Mouse (Mus musculus): Measurements from ENCODE around the gene 4933427D14Rik. TPM values are rescaled to one million over a fixed set of nuclear protein-coding genes. Genes with fewer than 3 reads are reported as not detected.
A peak's percentile ranks its signal among the peaks of the same experiment; 100 is the strongest.

The 4933427D14Rik gene
- polyA plus RNA-seq (2015; fragmentation: Nextera tagmentation; extraction: Ambion mirVana): 2.2 and 2.9 TPM in 2 replicates

DNA sequence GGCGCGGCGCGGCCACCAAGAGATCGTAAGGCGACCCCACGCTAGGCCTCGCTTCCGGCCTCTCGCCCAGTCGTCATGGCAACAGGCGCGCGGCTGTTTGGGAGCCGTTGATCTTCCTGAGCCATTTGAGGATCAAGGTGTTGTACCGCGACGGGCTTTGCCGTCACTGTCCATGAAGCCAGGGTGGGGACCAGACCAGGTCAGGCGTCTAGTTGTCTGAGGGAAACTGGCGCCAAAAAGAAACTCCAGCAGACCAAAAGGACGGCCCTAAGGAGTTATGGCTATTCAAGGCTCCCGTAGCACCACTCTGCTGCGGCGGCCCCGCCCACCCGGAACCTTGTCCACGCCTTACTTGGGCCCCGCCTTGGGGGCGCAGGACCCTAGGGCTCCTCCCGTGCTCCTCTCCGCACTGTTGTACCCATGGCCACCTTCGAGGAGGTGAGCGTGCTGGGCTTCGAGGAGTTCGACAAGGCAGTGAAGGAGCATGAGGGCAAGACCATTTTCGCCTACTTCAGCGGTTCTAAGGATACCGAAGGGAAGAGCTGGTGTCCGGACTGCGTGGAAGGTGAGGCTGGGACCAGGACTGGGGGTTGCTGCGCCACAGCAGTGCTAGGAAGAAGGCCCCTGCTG lies at the start of gene 4933427D14Rik, which contains the start of gene Txndc17:
Gene 4933427D14Rik, minus strand, starts transcription at position 256 of the 630 bp plus-strand sequence.
Gene Txndc17, plus strand, starts transcription at position 344 of the 630 bp plus-strand sequence.
- H3K36me3 ChIP-seq (replicated peaks): peaks cover 30% of the 10 kb centered on the region
- H3K4me3 ChIP-seq (replicated peaks): peak within 1 kb of the TSS; percentile 80
- no peaks in the 10 kb centered on the region for H3K9me3 ChIP-seq (replicated peaks)
- peak within 1 kb of the TSS; percentile 94 for H3K4me2 ChIP-seq
- peaks cover 27% of the 10 kb centered on the region for H3K4me1 ChIP-seq (replicated peaks)
- under 1% methylated on average over 42 of the region's 42 CpGs for WGBS (ENCODE audit: insufficient replicate concordance)
- ATAC-seq (ENCODE audit: insufficient read depth): peak; percentile 91
- H3K27me3 ChIP-seq: no peaks in the 10 kb centered on the region
- peak within 1 kb of the TSS; percentile 58 for H3K27ac ChIP-seq (replicated peaks)
- peak within 1 kb of the TSS; percentile 78 for H3K9ac ChIP-seq

DNA sequence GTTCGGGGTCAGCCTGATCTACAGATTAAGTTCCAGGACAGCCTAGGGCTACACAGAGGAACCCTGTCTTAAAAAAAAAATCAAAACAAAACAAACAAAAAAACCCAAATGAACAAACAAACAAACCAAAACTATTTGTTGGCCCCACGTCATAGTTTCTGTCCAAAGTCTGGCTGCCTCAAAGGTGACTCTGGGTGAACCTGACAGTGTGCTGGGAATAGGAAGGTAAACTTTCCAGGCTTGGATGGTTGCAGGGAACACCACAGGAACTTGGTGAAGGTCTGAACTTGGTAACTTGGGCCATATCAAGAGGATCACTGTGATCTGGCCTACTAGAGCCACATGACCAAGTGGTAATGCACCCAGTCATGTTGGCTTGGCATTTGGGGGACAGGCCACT lies 49.2 kb upstream of the 4933427D14Rik start:
- Histone ChIP-seq H3K4me1 (replicated peaks) (no peaks in the 10 kb centered on the region), H3K36me3 (replicated peaks) (no peaks in the 10 kb centered on the region), H3K4me3 (replicated peaks) (no peak overlapping the region), H3K9ac (no peak overlapping the region), H3K27ac (replicated peaks) (no peak overlapping the region), H3K4me2 (no peak overlapping the region), H3K9me3 (replicated peaks) (no peaks in the 10 kb centered on the region), H3K27me3 (no peaks in the 10 kb centered on the region)
- WGBS (ENCODE audit: insufficient replicate concordance): 50% methylated on average over 2 of the region's 2 CpGs
- ATAC-seq (ENCODE audit: insufficient read depth): no peak

DNA sequence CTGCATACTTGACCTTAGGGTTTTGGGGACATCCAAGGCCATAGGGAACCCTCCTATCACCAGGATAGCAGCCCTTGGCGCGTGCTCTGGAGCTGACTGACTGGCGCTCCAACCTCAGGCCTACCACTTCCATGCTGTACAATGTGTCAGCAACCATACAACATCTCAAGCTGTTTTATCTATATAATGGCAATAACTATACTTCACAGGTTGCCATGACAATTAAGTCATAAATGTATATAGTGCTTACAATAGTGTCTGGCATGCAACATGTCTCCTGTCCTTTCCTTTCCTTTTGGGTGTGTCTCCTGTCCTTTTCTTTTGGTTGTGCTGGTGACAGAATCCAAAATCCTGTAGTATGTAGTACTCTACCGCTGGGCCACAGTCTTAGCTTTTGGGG lies 48.4 kb upstream of the 4933427D14Rik start:
- H3K27me3 ChIP-seq: 0 out of 2 replicates have a peak, but pooled peaks cover under 1% of the 10 kb centered on the region
- H3K9ac ChIP-seq: no peak overlapping the region
- ATAC-seq (ENCODE audit: insufficient read depth): no peak
- WGBS (ENCODE audit: insufficient replicate concordance): 85% methylated on average over 4 of the region's 4 CpGs
- no peak overlapping the region for H3K27ac ChIP-seq (replicated peaks)
- H3K36me3 ChIP-seq (replicated peaks): no peaks in the 10 kb centered on the region
- H3K9me3 ChIP-seq (replicated peaks): no peaks in the 10 kb centered on the region
- no peaks in the 10 kb centered on the region for H3K4me1 ChIP-seq (replicated peaks)
- H3K4me3 ChIP-seq (replicated peaks): no peak overlapping the region
- no peak overlapping the region for H3K4me2 ChIP-seq

- 59% methylated on average over 8 of the region's 8 CpGs for WGBS (ENCODE audit: insufficient replicate concordance)
These were observed 38.0 kb upstream of the 4933427D14Rik start for GRCm38 (mm10) chr11:72245196-72245753.

DNA sequence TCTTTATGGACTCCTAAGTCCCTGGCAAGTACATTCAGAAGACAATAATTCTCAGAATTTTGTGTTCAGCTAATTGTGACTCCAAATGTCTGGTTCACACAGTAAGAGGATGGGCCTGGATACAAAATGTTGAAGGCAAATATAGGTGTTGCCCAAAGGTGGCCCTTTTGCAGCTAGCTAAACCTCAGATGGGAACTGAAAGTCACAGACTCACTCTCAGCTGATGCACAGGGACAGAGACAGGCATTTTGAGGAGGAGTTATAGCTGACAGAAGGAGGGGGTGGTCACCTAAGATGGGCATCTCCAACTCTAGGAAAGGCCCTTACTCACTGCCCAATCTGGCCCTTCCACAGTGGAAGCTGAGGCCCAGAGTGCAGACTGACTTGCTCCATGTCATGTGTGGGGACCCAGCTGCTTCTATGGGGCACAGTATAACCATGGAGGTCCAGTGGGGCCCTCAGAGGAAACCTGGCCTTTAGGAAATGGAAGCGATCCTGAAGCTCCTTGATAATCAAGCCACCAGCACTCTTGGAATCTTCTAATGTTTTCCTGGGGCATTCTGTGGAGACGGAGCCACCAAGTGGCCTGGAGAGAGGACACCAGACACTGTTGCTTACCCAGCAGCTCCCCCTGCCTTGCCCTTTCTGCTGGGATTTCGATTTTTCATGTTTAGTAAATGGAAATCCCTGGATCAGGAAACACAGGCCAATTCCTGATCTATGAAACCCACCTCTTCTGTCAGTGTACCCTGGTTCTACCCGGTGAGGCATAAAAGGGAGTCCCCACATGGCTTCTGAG lies 33.0 kb upstream of the 4933427D14Rik start:
- 48% methylated on average over 4 of the region's 4 CpGs for WGBS (ENCODE audit: insufficient replicate concordance)
- no peaks in the 10 kb centered on the region for H3K4me1 ChIP-seq (replicated peaks)
- no peaks in the 10 kb centered on the region; the same call in 1 of the 2 replicates for H3K27me3 ChIP-seq
- no peak overlapping the region for H3K9ac ChIP-seq
- no peak overlapping the region for H3K27ac ChIP-seq (replicated peaks)
- no peak overlapping the region for H3K4me2 ChIP-seq
- ATAC-seq (ENCODE audit: insufficient read depth): no peak
- no peak overlapping the region for H3K4me3 ChIP-seq (replicated peaks)
- no peaks in the 10 kb centered on the region for H3K36me3 ChIP-seq (replicated peaks)
- H3K9me3 ChIP-seq (replicated peaks): no peaks in the 10 kb centered on the region

More at GRCm38 (mm10) chr11:72245196-72245753, 38.0 kb upstream of the 4933427D14Rik start:
- ATAC-seq (ENCODE audit: insufficient read depth): no peak
- H3K4me3 ChIP-seq (replicated peaks): no peak overlapping the region
- H3K9me3 ChIP-seq (replicated peaks): no peaks in the 10 kb centered on the region
- no peak overlapping the region for H3K9ac ChIP-seq
- no peaks in the 10 kb centered on the region; the same call in none of the 2 replicates for H3K27me3 ChIP-seq
- H3K27ac ChIP-seq (replicated peaks): no peak overlapping the region
- H3K36me3 ChIP-seq (replicated peaks): no peaks in the 10 kb centered on the region
- H3K4me1 ChIP-seq (replicated peaks): no peaks in the 10 kb centered on the region
- no peak overlapping the region for H3K4me2 ChIP-seq

- H3K4me1 ChIP-seq (replicated peaks): no peaks in the 10 kb centered on the region
- H3K27ac ChIP-seq (replicated peaks): no peak overlapping the region
- H3K4me3 ChIP-seq (replicated peaks): no peak overlapping the region
- no peaks in the 10 kb centered on the region for H3K36me3 ChIP-seq (replicated peaks)
- no peak overlapping the region for H3K4me2 ChIP-seq
- WGBS (ENCODE audit: insufficient replicate concordance): 54% methylated on average over 5 of the region's 5 CpGs
- no peaks in the 10 kb centered on the region for H3K9me3 ChIP-seq (replicated peaks)
- H3K27me3 ChIP-seq: peaks cover 3% of the 10 kb centered on the region
- H3K9ac ChIP-seq: no peak overlapping the region
- no peak for ATAC-seq (ENCODE audit: insufficient read depth)
These were observed 26.8 kb upstream of the 4933427D14Rik start for GRCm38 (mm10) chr11:72234013-72234412.

GRCm38 (mm10) chr11:72232991-72233390 lies 25.7 kb upstream of the 4933427D14Rik start:
- no peak for ATAC-seq (ENCODE audit: insufficient read depth)
- Histone ChIP-seq H3K4me2 (no peak overlapping the region), H3K4me3 (replicated peaks) (no peak overlapping the region), H3K9ac (no peak overlapping the region), H3K9me3 (replicated peaks) (no peaks in the 10 kb centered on the region), H3K36me3 (replicated peaks) (no peaks in the 10 kb centered on the region), H3K27me3 (peaks cover 3% of the 10 kb centered on the region), H3K4me1 (replicated peaks) (no peaks in the 10 kb centered on the region), H3K27ac (replicated peaks) (no peak overlapping the region)
- 57% methylated on average over 1 of the region's 1 CpGs for WGBS (ENCODE audit: insufficient replicate concordance)

DNA sequence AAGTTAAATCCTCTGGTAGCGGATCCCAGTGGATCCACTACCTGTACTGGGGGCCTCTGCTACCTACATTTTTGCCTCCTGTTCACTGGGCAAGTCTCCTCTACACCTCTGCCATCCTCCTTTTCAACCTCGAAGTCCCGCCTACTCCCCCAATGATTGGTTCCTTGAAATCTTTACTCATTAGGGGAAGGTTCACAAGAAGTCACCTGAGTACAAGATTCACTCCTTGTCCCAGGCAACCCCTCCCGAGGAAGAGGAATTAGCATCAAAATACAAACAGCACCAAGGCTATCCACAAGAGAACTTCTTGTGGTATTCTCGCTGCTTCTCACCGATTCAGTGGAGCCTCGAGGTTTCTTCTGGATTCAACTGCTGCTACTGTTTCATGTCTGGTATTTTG lies 24.8 kb upstream of the 4933427D14Rik start:
- ATAC-seq (ENCODE audit: insufficient read depth): no peak
- H3K4me3 ChIP-seq (replicated peaks): no peak overlapping the region
- WGBS (ENCODE audit: insufficient replicate concordance): 72% methylated on average over 7 of the region's 7 CpGs
- peaks cover 3% of the 10 kb centered on the region for H3K27me3 ChIP-seq
- no peaks in the 10 kb centered on the region for H3K9me3 ChIP-seq (replicated peaks)
- no peak overlapping the region for H3K9ac ChIP-seq
- no peak overlapping the region for H3K27ac ChIP-seq (replicated peaks)
- H3K4me1 ChIP-seq (replicated peaks): no peaks in the 10 kb centered on the region
- H3K36me3 ChIP-seq (replicated peaks): no peaks in the 10 kb centered on the region
- no peak overlapping the region for H3K4me2 ChIP-seq

DNA sequence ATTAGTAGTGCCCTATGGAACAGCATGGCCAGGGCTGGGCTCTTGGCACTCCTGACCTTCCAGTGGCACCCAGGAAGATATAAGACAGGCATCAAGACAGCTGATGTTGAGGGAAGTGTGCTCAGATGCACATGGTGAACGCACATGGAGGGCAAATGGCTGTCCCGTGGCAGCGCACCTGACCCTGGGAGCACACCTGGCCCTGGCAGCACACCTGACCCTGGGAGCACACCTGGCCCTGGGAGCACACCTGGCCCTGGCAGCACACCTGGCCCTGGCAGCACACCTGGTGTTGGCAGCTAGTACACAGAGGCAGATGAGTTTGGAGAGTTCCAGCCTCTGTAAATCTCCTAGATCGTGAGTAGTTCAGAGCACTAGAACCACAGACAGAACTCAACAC lies 21.3 kb upstream of the 4933427D14Rik start:
- Histone ChIP-seq H3K4me2 (no peak overlapping the region), H3K27me3 (peaks cover 3% of the 10 kb centered on the region), H3K9ac (no peak overlapping the region), H3K4me3 (replicated peaks) (no peak overlapping the region), H3K9me3 (replicated peaks) (no peaks in the 10 kb centered on the region), H3K27ac (replicated peaks) (no peak overlapping the region), H3K4me1 (replicated peaks) (no peaks in the 10 kb centered on the region), H3K36me3 (replicated peaks) (no peaks in the 10 kb centered on the region)
- no peak for ATAC-seq (ENCODE audit: insufficient read depth)
- WGBS (ENCODE audit: insufficient replicate concordance): 66% methylated on average over 4 of the region's 4 CpGs

DNA sequence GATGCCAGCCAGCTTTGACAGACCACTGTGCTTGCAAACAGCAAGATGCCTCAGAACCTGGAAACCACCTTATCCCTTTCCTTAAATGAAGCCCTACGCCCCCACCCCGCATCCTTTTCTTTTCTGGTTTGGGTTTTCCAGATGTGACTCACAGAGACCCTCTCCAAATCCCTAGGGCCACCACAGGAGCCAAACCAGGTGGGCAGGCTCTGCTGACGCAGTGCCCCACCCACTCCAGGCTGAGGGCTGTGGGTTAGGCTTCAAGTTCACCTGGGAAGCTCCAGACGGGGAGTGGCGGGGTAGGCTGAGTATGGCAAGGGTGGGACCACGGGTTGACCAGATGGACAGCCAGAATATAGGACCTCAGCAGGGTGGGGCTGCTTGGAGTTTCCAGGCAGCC lies 19.6 kb upstream of the 4933427D14Rik start:
- no peaks in the 10 kb centered on the region for H3K9me3 ChIP-seq (replicated peaks)
- no peak overlapping the region for H3K4me3 ChIP-seq (replicated peaks)
- no peak overlapping the region for H3K9ac ChIP-seq
- ATAC-seq (ENCODE audit: insufficient read depth): no peak
- H3K4me1 ChIP-seq (replicated peaks): no peaks in the 10 kb centered on the region
- H3K27me3 ChIP-seq: peaks cover 3% of the 10 kb centered on the region
- 63% methylated on average over 6 of the region's 6 CpGs for WGBS (ENCODE audit: insufficient replicate concordance)
- no peaks in the 10 kb centered on the region for H3K36me3 ChIP-seq (replicated peaks)
- H3K4me2 ChIP-seq: no peak overlapping the region
- H3K27ac ChIP-seq (replicated peaks): no peak overlapping the region

Data from liver, embryonic 15.5 days (tissue).